Mouse (Mus musculus) left cerebral cortex, adult 2 months (tissue): ENCODE data around the gene Fbxo47. TPM values are rescaled to one million over a fixed set of nuclear protein-coding genes. Genes with fewer than 3 reads are reported as not detected.
A peak's percentile ranks its signal among the peaks of the same experiment; 100 is the strongest.
"Not testable (repeated sequence)": the region's sequence is repeated elsewhere in the genome, so short reads cannot be mapped to it uniquely, and the experiment has no call there.

Source experiments
- DNase-seq, 2 experiments: peaks; one replicate each; pipeline ENCODE4 v3.0.0; 2021 to 2022; ENCODE audit warnings: low spot score in 2 of 2, mixed read lengths in 1 of 2; ENCODE audit errors: extremely low spot score in 1 of 2
- H3K27ac ChIP-seq: fragments of 200-600 bp; 2 replicates; pipeline ENCODE4 v1.8.1; 2022
- H3K4me3 ChIP-seq: fragments of 200-600 bp; 2 replicates; pipeline ENCODE4 v1.8.1; 2022
- CTCF ChIP-seq: fragments of 200-600 bp; IDR thresholded peaks from 2 replicates; pipeline ENCODE4 v1.8.1; 2022; ENCODE audit warnings: antibody characterized with exemption, mild to moderate bottlenecking, moderate library complexity
- intact Hi-C: fragments of 180-260 bp; cut with DNase I; formaldehyde crosslinking; loops from one replicate; pipeline ENCODE4 v1.15.1; 2025
- total RNA-seq, 2 experiments: library from RNA; stranded (reverse); gene quantifications; 2 replicates each; pipeline ENCODE4 v1.2.3; 2021

The Fbxo47 gene
- total RNA-seq, 2 experiments from 2014 or later, result 2.8 to 2.9 TPM

- intact Hi-C loops, result loop anchor here (2.0 kb wide), 1 partner anchor 45 kb away; the partner anchor contains the start of gene Fbxo47
- H3K4me3 ChIP-seq, result peak overlapping the region; percentile 71; the same call in 1 of the 2 replicates
- H3K27ac ChIP-seq, result peak overlapping the region; percentile 91
- DNase-seq, result no peak
- TF ChIP-seq CTCF, result no peak
Measured at GRCm38 (mm10) chr11:97840135-97840490, 43.8 kb downstream of the Fbxo47 start.

GRCm38 (mm10) chr11:97839441-97840134, 44.4 kb downstream of the Fbxo47 start:
- H3K27ac ChIP-seq, result peak overlapping the region; percentile 91
- intact Hi-C loops, result loop anchor here (2.0 kb wide), 1 partner anchor 45 kb away; the partner anchor contains the start of gene Fbxo47
- no peak overlapping the region for H3K4me3 ChIP-seq
- no peak for DNase-seq
- no peak for TF ChIP-seq CTCF

- H3K27ac ChIP-seq, result peak overlapping the region; percentile 53
- intact Hi-C loops, result no loop called here
Measured at GRCm38 (mm10) chr11:97838779-97839440, 45.0 kb downstream of the Fbxo47 start.

GRCm38 (mm10) chr11:97837641-97838149, 46.3 kb downstream of the Fbxo47 start:
- TF ChIP-seq CTCF, result no peak
- no peak overlapping the region for H3K4me3 ChIP-seq
- DNase-seq, result no peak
- intact Hi-C loops, result no loop called here
- no peak overlapping the region for H3K27ac ChIP-seq

More at GRCm38 (mm10) chr11:97838779-97839440, 45.0 kb downstream of the Fbxo47 start:
- H3K4me3 ChIP-seq, result no peak overlapping the region
- DNase-seq, result no peak
- TF ChIP-seq CTCF, result no peak

GRCm38 (mm10) chr11:97837051-97837450, 46.9 kb downstream of the Fbxo47 start:
- DNase-seq, result not testable (repeated sequence)

GRCm38 (mm10) chr11:97836541-97836940, 47.4 kb downstream of the Fbxo47 start:
- no peak for TF ChIP-seq CTCF
- intact Hi-C loops, result no loop called here
- no peak for DNase-seq
- Histone ChIP-seq H3K4me3 (no peak overlapping the region), H3K27ac (no peak overlapping the region)

More at GRCm38 (mm10) chr11:97837051-97837450, 46.9 kb downstream of the Fbxo47 start:
- H3K27ac ChIP-seq, intact Hi-C loops, H3K4me3 ChIP-seq: not testable (repeated sequence)

GRCm38 (mm10) chr11:97833352-97833751, 50.6 kb downstream of the Fbxo47 start:
- TF ChIP-seq CTCF, result no peak
- intact Hi-C loops, result no loop called here
- H3K4me3 ChIP-seq, result no peak overlapping the region
- DNase-seq, result no peak
- H3K27ac ChIP-seq, result no peak overlapping the region

- DNase-seq, result no peak
- no peak for TF ChIP-seq CTCF
- no peak overlapping the region for H3K4me3 ChIP-seq
- intact Hi-C loops, result no loop called here
- peak overlapping the region; percentile 44; the same call in 1 of the 2 replicates for H3K27ac ChIP-seq
Measured at GRCm38 (mm10) chr11:97832001-97832400, 52.0 kb downstream of the Fbxo47 start.

GRCm38 (mm10) chr11:97830501-97830900, 53.5 kb downstream of the Fbxo47 start:
- no peak overlapping the region for H3K4me3 ChIP-seq
- TF ChIP-seq CTCF, result no peak
- intact Hi-C loops, result no loop called here

GRCm38 (mm10) chr11:97829913-97830476, 54.0 kb downstream of the Fbxo47 start:
- intact Hi-C loops, result no loop called here
- no peak for TF ChIP-seq CTCF
- DNase-seq, result no peak

More at GRCm38 (mm10) chr11:97830501-97830900, 53.5 kb downstream of the Fbxo47 start:
- peak overlapping the region; percentile 36; the same call in 1 of the 2 replicates for H3K27ac ChIP-seq
- DNase-seq, result no peak

GRCm38 (mm10) chr11:97829365-97829764, 54.6 kb downstream of the Fbxo47 start:
- intact Hi-C loops, result no loop called here
- no peak overlapping the region for H3K27ac ChIP-seq
- no peak overlapping the region for H3K4me3 ChIP-seq
- TF ChIP-seq CTCF, result no peak
- no peak for DNase-seq

More at GRCm38 (mm10) chr11:97829913-97830476, 54.0 kb downstream of the Fbxo47 start:
- Histone ChIP-seq H3K27ac (peak overlapping the region; percentile 36; the same call in 1 of the 2 replicates), H3K4me3 (no peak overlapping the region)

- intact Hi-C loops, result no loop called here
- Histone ChIP-seq H3K4me3 (no peak overlapping the region), H3K27ac (no peak overlapping the region)
- no peak for DNase-seq
- no peak for TF ChIP-seq CTCF
Measured at GRCm38 (mm10) chr11:97827654-97828053, 56.3 kb downstream of the Fbxo47 start.
